Mouse (Mus musculus) Muller cell, postnatal 12 days (primary cell): Measurements from ENCODE around the gene Gm3642.
A peak's percentile ranks its signal among the peaks of the same experiment; 100 is the strongest.
"Not testable (repeated sequence)": the region's sequence is repeated elsewhere in the genome, so short reads cannot be mapped to it uniquely, and the experiment has no call there.

ENCODE experiments used
- DNase-seq: peaks from one replicate; pipeline ENCODE4 v3.0.0-alpha.2; 2015; ENCODE audit errors: inconsistent ontology term

The Gm3642 gene

GRCm38 (mm10) chr14:6840211-6840610 is at the start of gene Gm3642:
Gene Gm3642, minus strand, starts transcription at chr14:6840311.
- not testable (repeated sequence) for DNase-seq

DNA sequence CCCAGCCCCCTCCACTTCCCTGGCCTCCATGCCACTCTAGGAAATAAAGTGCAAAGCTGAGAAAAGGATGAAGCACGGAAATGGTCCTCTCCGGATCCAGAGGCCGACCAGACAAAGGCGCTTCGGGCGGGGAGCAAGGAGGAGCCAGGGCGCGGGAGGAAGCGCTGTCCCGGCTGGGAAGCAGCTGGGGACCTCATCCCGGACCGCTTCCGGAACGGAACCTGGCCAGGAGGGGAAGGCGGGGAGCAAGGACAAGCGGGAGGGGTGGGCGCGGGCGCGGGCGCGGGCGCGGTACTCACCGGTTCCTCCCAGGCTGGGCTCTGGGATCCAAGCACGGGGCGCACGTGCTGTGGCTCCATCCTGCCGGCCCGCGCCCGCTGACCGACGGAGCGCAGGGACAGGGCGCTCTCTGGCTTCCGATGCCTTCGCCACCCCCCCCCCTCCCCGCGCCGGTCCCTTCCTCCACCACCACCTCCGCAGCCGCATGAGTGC is 49.5 kb upstream of the Gm3642 start, which contains the start of gene Gm3667:
TSS of gene Gm3667 (minus strand) at position 442 of the 492 bp plus-strand sequence.
- DNase-seq: peak; percentile 0

- not testable (repeated sequence) for DNase-seq
Observed at GRCm38 (mm10) chr14:6888811-6889210, 48.7 kb upstream of the Gm3642 start.

GRCm38 (mm10) chr14:6823297-6823696 is 16.8 kb downstream of the Gm3642 start:
- not testable (repeated sequence) for DNase-seq
